Mouse (Mus musculus): ENCODE results near the gene Ace.
"Not testable (repeated sequence)": the region's sequence is repeated elsewhere in the genome, so short reads cannot be mapped to it uniquely, and the experiment has no call there.

Gene Ace

DNA sequence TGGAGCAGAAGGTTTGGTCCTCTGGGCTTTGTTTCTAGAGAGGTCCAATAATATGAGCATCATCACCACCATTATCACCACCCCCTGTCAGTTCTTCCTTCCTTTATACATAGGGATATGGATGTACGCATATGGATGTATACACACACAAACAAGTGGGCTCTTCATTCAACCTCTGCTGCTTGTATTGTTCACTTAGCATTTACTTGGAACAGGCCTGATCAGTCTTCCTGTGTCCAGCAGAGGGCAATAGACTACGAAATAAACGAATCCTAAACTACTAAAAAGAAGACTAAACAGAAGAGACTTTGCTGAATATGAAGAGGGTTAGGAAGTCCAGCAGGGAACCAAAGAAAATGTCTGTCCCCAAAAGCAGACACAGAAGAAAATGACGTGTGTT is 34.0 kb downstream of the Ace start:
- DNase-seq, result peak; percentile 34 to 39

DNA sequence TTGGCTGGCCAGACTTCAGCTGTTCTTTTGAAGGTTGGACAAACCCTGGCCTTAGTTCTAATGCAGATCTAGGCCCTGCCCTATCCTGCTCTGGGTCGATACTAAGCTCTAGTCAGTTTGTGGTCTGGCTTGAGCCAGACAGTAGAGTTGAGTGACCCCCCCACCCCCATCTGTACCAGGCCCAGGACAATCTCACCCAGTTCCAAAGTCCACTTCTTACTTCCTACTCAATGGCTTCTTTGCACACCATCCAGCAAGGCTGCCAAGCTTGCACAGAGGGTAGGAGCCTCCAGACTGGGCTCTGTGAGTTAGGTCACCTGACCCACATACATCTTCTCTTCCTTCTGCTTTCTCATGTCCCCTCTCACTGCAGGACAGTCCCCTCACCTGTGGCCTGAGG is 36.8 kb downstream of the Ace start:
- DNase-seq, result peak; percentile 56

DNA sequence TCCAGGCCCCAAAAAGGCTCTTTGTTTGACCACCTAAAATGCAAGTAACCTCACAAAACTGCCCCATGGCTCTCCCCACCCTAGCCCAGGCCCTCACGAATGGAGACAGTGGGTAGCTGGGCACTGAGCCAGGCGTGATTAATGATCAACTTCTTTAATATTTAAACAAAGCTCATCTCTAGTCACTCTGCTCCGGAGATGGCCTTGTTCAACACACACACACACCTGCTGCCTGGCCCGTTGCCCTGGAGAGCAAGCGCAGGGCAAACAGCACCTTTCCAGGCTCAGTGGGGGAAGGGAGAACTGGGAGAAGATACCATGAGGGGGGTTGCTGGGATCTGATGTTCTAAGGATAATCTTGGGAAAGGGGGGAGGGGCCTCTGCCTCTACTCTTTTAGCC is 38.2 kb downstream of the Ace start:
- DNase-seq, result peak; percentile 86 to 89

DNA sequence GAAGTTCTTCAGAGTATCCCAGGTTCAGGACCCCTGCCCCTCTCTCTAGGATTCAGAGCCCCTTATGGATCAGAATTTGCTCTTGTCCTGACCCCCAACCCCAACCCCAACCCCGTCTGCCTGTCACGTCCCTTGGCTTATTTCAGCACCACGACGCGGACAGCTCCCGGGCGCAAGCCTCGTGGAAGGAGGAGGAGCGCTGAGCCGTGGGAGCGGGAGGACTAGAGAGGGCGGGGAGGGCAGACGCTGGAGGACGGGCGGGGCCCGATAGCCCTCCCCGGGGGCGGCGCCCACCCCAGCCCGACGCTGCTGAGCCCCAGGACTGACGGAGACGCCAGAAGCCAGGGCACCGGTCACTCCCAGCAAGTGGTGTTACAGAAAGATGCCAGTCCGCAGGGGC is 40.1 kb downstream of the Ace start, which contains the start of gene Kcnh6:
Gene Kcnh6, plus strand, starts transcription at position 304 of the 400 bp plus-strand sequence.
- DNase-seq, result peak; percentile 42 to 68

DNA sequence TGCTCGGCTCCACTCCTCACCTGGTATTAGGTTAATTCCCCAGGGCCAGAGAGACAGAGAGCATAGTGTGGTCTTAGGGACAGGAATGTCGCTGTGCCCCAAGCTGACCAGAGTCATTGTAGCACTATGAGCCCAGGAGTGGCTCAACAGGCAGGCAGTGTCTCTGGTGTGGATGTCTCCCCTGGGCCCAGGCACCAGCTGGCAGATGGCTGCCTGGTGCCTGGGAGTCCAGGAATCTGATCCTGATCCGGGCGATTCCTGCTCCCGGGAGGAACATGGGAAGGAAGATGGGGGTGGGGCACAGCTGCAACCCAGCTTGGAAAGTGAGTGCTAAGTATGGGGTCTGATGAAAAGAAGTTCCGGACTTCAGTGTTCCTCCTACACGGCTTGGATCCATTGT is 45.0 kb downstream of the Ace start:
- DNase-seq, result no peak

DNA sequence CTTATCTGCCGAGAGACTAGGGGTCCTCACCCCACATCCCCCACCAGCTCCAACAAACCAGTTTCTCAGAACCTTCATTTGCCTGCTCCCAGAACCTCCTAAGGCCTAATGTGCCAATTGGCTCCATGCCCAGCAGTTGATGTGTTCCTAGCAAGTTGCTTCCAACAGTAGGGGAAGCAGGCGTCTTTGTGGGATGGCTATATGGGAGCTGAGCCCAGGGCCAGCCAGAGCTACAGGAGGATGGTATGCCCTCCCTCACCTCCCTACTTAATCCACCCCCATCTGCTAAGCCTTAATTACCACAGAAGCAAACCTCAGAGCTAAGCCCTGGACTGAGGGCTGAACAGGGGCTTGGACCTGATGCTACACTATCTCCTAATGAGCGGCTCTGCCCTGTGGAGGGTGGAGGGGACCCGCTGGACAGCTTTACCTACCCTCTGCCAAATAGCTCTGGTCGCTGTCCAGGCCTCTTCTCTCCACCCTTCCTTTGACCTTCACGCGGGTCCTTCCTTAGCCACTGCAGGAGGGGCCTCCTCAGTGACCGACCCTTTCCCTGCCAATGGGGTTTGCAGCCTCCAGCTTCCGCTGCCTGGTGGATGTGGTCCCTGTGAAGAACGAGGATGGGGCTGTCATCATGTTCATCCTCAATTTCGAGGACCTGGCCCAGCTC is 45.9 kb downstream of the Ace start:
- peak in 1 of 2 experiments; percentile 32 for DNase-seq

DNA sequence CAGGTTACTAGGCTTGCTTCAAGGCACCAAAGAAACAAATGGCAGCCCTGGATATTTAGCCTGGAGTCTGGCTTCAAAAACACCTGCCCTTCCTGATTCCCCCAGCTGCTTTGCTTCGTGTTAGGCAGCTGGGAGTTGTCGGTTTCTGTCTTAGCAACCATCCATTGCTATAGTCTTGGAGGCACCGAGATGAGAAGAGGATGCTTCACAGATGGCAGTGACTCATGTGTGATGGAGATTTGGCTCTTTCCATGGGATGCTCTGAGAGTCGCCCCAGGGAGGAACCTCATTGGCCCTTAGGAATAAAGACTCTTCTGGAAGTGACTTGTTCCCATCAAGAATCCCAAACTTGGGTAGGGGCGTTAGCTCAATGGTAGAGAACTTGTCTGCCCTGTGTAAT is 48.7 kb downstream of the Ace start:
- no peak for DNase-seq

DNA sequence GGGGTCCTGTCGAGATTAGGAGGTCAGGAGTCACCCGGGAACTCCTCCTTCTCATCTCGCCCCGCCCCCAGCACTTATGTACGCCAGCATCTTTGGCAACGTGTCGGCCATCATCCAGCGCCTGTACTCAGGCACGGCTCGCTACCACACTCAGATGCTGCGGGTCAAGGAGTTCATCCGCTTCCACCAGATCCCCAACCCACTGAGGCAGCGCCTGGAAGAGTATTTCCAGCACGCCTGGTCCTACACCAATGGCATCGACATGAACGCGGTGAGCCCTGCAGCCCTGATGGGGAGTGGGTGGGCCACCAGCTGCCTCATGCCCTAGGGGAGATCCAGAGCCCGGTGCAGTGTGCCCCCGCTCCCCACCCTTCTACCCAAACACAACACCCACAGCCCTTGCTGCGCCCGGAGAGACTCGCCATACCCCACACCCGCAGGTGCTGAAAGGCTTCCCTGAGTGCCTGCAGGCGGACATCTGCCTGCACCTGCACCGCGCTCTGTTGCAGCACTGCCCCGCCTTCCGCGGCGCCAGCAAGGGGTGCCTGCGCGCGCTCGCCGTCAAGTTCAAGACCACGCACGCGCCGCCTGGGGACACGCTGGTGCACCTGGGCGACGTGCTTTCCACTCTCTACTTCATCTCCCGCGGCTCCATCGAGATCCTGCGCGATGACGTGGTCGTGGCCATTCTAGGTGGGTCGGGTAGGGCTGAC is 52.5 kb downstream of the Ace start:
- no peak for DNase-seq

DNA sequence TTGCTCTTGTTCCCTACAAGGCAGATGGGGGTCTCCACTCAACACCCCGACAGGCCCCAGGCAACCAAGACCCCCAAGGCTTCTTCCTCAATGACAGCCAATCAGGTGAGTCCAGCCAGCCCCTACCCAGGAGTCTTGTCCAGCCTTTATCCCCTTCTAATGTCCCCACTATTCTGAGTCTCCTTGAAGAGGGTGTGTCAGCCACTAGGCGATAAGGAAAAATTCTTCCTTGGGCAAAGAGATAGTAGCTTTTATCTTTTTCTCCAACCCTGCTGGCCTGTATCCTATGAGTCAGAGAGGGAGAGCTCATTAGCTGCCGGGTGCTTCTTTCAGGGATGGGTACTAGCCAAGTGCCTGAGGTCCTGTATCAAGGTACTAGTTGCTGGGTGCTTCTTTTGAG is 58.0 kb downstream of the Ace start:
- DNase-seq, result no peak

DNA sequence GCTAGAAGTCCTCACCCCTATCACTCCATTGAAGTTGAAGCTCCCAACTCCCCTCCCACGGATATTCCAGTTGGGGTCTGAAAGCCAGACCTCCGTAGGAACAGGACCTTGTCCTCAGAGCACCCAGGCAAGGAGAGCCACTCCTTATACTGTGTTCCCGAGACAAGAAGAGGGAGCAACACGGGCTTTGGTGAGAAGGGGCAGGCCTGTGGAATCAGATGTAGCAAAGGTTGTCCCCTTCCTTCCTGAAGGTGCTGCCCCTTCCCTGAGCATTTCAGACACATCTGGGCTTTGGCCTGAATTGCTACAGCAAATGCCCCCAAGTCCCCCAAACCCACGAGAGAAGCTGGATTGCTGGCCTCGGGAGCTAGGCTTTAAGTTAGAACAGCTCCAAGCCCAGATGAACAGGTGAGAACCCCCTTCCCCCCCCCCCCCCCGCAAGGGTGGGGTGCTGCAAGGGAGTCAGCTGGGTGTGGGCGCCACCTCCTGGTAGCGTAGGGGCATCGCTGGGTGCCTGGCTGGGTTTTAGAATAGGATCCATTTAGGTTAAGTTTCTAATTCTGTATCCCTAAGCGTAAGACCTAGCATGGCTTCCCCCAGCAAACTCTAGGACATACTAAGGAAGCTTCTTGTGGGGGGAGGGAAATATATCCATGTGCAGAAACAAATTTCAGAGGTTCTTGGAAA is 58.9 kb downstream of the Ace start:
- DNase-seq, result peak; percentile 29 to 76

DNA sequence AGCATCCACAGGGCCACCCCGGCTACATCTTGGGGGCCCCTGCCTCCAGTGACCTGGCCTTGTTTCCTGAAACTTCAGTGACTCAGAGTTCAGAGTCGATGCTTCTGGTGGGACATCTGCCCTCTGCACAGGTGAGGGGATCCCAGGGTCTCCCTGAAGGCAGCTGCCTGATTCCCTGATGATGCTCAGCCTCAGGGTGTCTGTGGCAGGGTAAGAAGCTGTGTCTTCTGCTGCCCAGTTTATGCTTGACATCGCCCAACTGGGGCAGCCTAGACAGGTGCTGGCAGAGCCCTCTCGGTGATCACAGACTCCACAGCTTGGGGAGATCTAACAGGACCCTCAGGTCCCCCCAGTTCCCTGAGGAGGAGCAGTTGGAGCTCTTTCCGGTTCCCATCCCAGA is 59.9 kb downstream of the Ace start:
- no peak for DNase-seq

DNA sequence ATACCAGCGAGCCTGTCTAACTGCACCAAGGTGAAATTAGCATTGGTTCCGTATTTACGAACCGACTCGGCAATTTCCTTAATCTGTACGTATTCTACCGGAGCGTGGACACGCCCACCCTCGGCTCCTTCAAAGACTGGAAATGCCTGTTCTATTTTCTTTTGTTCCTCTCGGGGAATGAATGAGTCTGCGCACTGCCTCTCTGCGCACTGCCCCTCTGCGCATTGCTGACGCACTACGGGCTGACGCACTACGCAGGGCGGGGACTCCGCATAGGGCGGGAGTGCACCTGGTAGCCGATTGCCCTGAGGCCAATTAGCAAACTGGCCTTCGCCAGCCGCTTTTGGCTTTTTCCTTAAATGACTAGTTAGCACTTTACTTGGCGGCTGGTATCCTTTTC is 64.3 kb downstream of the Ace start:
- not testable (repeated sequence) for DNase-seq

DNA sequence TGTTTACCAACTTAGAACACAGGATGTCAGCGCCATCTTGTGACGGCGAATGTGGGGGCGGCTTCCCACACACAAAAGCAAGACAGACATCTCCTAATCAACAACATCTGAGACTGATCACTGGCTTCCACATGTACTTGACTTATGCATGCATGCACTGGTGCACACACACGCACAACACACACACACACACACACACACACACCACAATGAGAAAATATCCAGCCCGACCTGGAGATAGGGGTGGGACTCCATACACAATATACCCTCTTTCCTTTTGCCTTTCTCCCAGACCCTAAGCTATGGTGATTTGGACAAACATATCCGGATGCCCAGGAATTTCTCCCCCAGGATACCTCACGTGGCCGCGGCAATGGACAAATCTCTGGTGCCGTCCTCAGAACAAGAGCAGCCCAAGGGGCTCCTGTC is 65.8 kb downstream of the Ace start:
- DNase-seq, result peak; percentile 31 to 50

DNA sequence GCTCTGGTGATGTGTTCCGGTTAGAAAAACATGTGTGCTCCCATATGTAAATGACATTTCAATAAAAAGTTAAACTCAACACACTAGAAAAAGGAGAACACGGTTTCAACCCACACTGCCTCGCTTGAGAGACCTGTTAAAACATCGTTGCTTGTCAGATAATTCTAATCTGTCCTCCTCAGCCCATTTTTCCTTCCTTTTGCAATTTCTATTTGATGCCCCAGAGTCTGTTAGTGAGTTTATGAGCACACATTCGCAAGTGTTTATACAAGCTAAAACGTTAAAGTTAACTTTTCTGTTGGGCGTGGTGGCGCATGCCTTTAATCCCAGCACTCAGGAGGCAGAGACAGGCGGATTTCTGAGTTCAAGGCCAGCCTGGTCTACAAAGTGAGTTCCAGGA is 67.2 kb downstream of the Ace start:
- DNase-seq, result no peak

DNA sequence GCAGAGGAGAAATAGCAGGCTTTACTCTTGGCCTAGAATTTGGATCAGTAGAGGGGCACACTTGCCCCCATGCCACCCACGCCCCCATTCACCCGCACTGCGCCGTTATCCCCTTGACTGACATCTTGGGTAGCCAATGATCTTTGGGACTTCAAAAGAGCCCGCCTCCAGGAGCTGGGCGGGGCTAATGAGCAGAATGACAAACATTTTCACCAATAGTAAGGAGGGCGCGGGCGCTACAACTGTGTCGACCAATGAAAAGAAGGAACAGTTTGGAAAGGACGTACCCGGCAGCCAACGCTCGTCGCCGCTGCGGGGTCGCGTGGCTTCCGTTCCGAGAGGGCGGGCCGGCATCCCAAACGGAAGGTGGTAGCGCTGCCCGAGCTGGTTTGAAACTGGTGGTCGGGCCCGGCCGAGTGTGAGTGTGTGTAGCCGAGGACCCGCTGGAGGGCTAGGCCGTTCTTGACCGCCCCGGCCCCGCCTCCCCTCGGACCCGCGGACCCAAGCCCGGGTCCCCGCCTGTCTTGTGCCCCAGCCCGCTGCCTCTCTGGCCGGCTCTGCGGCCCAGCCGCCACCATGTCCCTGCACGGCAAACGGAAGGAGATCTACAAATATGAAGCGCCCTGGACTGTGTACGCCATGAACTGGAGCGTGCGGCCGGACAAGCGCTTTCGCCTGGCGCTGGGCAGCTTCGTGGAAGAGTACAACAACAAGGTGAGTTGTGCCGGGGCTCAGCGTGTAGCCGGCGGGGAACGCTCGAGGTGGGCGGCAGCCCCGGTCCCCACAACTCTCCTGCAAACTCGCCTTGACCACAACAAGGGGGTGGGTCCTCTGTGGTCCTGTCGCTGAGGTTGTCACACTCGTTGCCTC is 69.0 kb downstream of the Ace start, which contains the start of gene Dcaf7:
Gene Dcaf7, plus strand, starts transcription at position 325 of the 870 bp plus-strand sequence.
- peak; percentile 97 to 98 for DNase-seq

DNA sequence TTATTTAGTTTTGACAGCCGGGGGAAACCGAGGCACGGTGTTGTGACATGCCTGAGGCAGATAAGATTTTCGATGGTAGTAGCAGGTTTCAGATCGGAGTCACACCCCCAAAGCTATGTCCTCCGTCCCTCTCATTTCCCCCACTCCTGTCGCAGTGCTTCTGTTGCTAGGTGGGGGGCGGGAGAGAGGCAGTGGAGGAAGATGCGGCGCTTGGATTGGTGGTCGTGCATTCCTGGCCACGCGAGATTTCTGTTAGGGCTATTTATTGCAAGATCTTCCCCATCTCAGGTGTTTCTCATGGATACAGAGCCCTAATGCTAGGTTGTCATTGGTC is 69.6 kb downstream of the Ace start:
- DNase-seq, result no peak
